9 mouse cellular contexts compared by ENCODE assay signal in genomic region chr1:37231295-37231701, GRCm38 (mm10). TPM values are rescaled to one million over a fixed set of nuclear protein-coding genes. Genes with fewer than 3 reads are reported as not detected.
DNase-seq lines count a peak whose midpoint lies in the region; ATAC-seq lines count a peak whose summit lies in the region.
"Had no signal": no experiment of that assay in that cellular context is flagged by ENCODE, and none has a peak within 500 bp of the region (broad histone marks: within the 10 kb centered on the region; RNA-seq: fewer than 3 reads in every experiment).

No protein-coding gene starts in this region.

- no peaks in the 10 kb centered on the region; the same call in 1 of the 2 replicates for H3K9me3 ChIP-seq in forebrain, embryonic 16.5 days (ENCODE audit: control insufficient read depth, low read length)
- no peaks in the 10 kb centered on the region for H3K9me3 ChIP-seq in midbrain, embryonic 16.5 days (replicated peaks; ENCODE audit: control insufficient read depth, low read length, poor library complexity, severe bottlenecking)

- no peaks in the 10 kb centered on the region for H3K4me1 ChIP-seq in forebrain, embryonic 16.5 days (replicated peaks; ENCODE audit: control insufficient read depth, insufficient read depth, low read length)
- H3K4me1 ChIP-seq in midbrain, embryonic 16.5 days (ENCODE audit: control insufficient read depth, insufficient read depth, low read length): no peaks in the 10 kb centered on the region
- H3K4me1 ChIP-seq: heart, embryonic 13.5 days had no signal

- intact Hi-C loops in left cerebral cortex, postnatal 25 days (cut with DNase I): no loop called here
- intact Hi-C loops in left cerebral cortex, postnatal 4 days (cut with DNase I): no loop called here

- no peak overlapping the region for H3K4me3 ChIP-seq in forebrain, embryonic 16.5 days (replicated peaks; ENCODE audit: low read length)
- H3K4me3 ChIP-seq in midbrain, embryonic 16.5 days (ENCODE audit: low read depth, low read length): no peak overlapping the region
- H3K4me3 ChIP-seq: heart, embryonic 13.5 days had no signal

- ATAC-seq in forebrain, embryonic 16.5 days: no peak
- no peak for ATAC-seq in midbrain, embryonic 16.5 days
- ATAC-seq: activated CD4-positive, CD25-positive, alpha-beta regulatory T cell, adult 4 months had no signal

- H3K9ac ChIP-seq in forebrain, embryonic 16.5 days (replicated peaks; ENCODE audit: low read depth, low read length): no peak overlapping the region
- no peak overlapping the region for H3K9ac ChIP-seq in midbrain, embryonic 16.5 days (ENCODE audit: low read depth, low read length)
- H3K9ac ChIP-seq: heart, embryonic 13.5 days had no signal

- no peak overlapping the region for H3K27ac ChIP-seq in forebrain, embryonic 16.5 days (ENCODE audit: low read length)
- no peak overlapping the region for H3K27ac ChIP-seq in midbrain, embryonic 16.5 days (ENCODE audit: low read length)
- H3K27ac ChIP-seq: heart, embryonic 13.5 days had no signal

- 69% methylated on average over 6 of the region's 6 CpGs for WGBS in forebrain, embryonic 16.5 days
- WGBS in midbrain, embryonic 16.5 days: 74% methylated on average over 6 of the region's 6 CpGs

- peak; percentile 37 to 73 for DNase-seq in left cerebral cortex, postnatal 25 days (ENCODE audit: low spot score in 2 of 2)
- DNase-seq in left cerebral cortex, postnatal 4 days: no peak
- DNase-seq in forelimb bud, embryonic 11.5 days (ENCODE audit: low read depth, low spot score): peak; percentile 61
- peak; percentile 46 for DNase-seq in kidney, postnatal 10 days
- peak; percentile 71 for DNase-seq in skeletal muscle tissue, adult 2 months (ENCODE audit: low read depth, low spot score)

- no peaks in the 10 kb centered on the region for H3K27me3 ChIP-seq in forebrain, embryonic 16.5 days (replicated peaks; ENCODE audit: control insufficient read depth, insufficient read depth, low read length)
- no peaks in the 10 kb centered on the region for H3K27me3 ChIP-seq in midbrain, embryonic 16.5 days (ENCODE audit: control insufficient read depth, insufficient read depth, low read depth, low read length)

- H3K4me2 ChIP-seq in forebrain, embryonic 16.5 days (ENCODE audit: low read length): no peak overlapping the region
- no peak overlapping the region for H3K4me2 ChIP-seq in midbrain, embryonic 16.5 days (ENCODE audit: low read length)
- H3K4me2 ChIP-seq: heart, embryonic 13.5 days had no signal

- H3K36me3 ChIP-seq in forebrain, embryonic 16.5 days (ENCODE audit: control insufficient read depth, insufficient read depth): no peaks in the 10 kb centered on the region
- no peaks in the 10 kb centered on the region for H3K36me3 ChIP-seq in midbrain, embryonic 16.5 days (ENCODE audit: control insufficient read depth, insufficient read depth, low read length)
- H3K36me3 ChIP-seq: heart, embryonic 13.5 days had no signal

RNA-seq across cellular contexts. Expression of gene Cnga3, which starts 17.1 kb away (rescaled TPM):
- not detected for total RNA-seq in left cerebral cortex, postnatal 25 days (2021)
- total RNA-seq in left cerebral cortex, postnatal 4 days (2021): under 1 TPM in 1 of 2 experiments, not detected in 1; 0.32 TPM
- 0.06 and 0.23 TPM in 2 replicates for polyA plus RNA-seq in forebrain, embryonic 16.5 days (2015; fragmentation: Nextera tagmentation; extraction: Ambion mirVana)
- 0.38 and 0.62 TPM in 2 replicates for polyA plus RNA-seq in midbrain, embryonic 16.5 days (2015; fragmentation: Nextera tagmentation; extraction: Ambion mirVana)
- polyA plus RNA-seq: activated CD4-positive, CD25-positive, alpha-beta regulatory T cell, adult 4 months; heart, embryonic 13.5 days had no signal
